Mouse (Mus musculus) MEL (cell line): ENCODE data around the gene Cyp26c1.

Source experiments
- CTCF ChIP-seq, 3 experiments: IDR thresholded peaks in 2 of 3; conservative IDR thresholded peaks in 1 of 3; 2 replicates each; pipeline ENCODE4 v1.5.1; 2011 to 2012; ENCODE audit warnings: low read length in 3 of 3, low read depth in 2 of 3, mild to moderate bottlenecking in 2 of 3, improper control_type of control experiment in 1 of 3, inconsistent platforms in 1 of 3, mixed read lengths in 1 of 3, moderate library complexity in 1 of 3; ENCODE audit not compliant: control insufficient read depth in 1 of 3, insufficient read depth in 1 of 3, poor library complexity in 1 of 3, severe bottlenecking in 1 of 3
- ETS1 ChIP-seq: IDR thresholded peaks from 2 replicates; pipeline ENCODE4 v1.6.1; 2012; ENCODE audit warnings: low read depth, mild to moderate bottlenecking, inconsistent platforms, low read length, improper control_type of control experiment, moderate library complexity
- MAZ ChIP-seq: IDR thresholded peaks from 2 replicates; pipeline ENCODE4 v1.6.1; 2012; ENCODE audit warnings: low read depth, mild to moderate bottlenecking, inconsistent platforms, low read length, improper control_type of control experiment
- MXI1 ChIP-seq: IDR thresholded peaks from 2 replicates; pipeline ENCODE4 v1.6.1; 2011; ENCODE audit warnings: mild to moderate bottlenecking, low read depth, low read length, improper control_type of control experiment
- NELFE ChIP-seq: IDR thresholded peaks from 2 replicates; pipeline ENCODE4 v1.6.1; 2011; ENCODE audit warnings: low read depth, low read length, improper control_type of control experiment
- NRF1 ChIP-seq: IDR thresholded peaks from 2 replicates; pipeline ENCODE4 v1.6.1; 2014; ENCODE audit warnings: low read depth, mild to moderate bottlenecking, inconsistent platforms, low read length, improper control_type of control experiment, moderate library complexity; ENCODE audit not compliant: poor library complexity, insufficient read depth, severe bottlenecking
- POLR2A ChIP-seq, 2 experiments: IDR thresholded peaks; 2 replicates each; pipeline ENCODE4 v1.6.1; 2011 to 2012; ENCODE audit warnings: low read length in 2 of 2, mild to moderate bottlenecking in 2 of 2, control low read depth in 1 of 2, improper control_type of control experiment in 1 of 2, low read depth in 1 of 2, moderate library complexity in 1 of 2; ENCODE audit not compliant: control insufficient read depth in 1 of 2, insufficient read depth in 1 of 2, poor library complexity in 1 of 2
- POLR2AphosphoS2 ChIP-seq: IDR thresholded peaks from 2 replicates; pipeline ENCODE4 v1.6.1; 2011; ENCODE audit warnings: low read length, improper control_type of control experiment
- SIN3A ChIP-seq: IDR thresholded peaks from 2 replicates; pipeline ENCODE4 v1.6.1; 2012; ENCODE audit warnings: low read length, improper control_type of control experiment, inconsistent platforms

GRCm38 (mm10) chr19:37715980-37716379 lies 30.6 kb downstream of the Cyp26c1 start:
- TF ChIP-seq CTCF (IDR thresholded peaks at IDR 0.05 in 2 of 3, conservative IDR thresholded peaks at IDR 0.05 in 1 of 3; ENCODE audit: control insufficient read depth in 1 of 3, insufficient read depth in 1 of 3, low read depth in 2 of 3, low read length in 3 of 3, poor library complexity in 1 of 3, severe bottlenecking in 1 of 3) (no peak), NELFE (no peak), MAZ (no peak), MXI1 (no peak), POLR2A (IDR thresholded peaks at IDR 0.05; ENCODE audit: control insufficient read depth in 1 of 2, insufficient read depth in 1 of 2, low read depth in 1 of 2, low read length in 2 of 2, poor library complexity in 1 of 2) (no peak), POLR2AphosphoS2 (no peak), SIN3A (no peak), NRF1 (no peak), ETS1 (no peak)
